Mouse (Mus musculus) mammary gland, adult 2 months (tissue): Measurements from ENCODE around the gene Wdr75. TPM values are rescaled to one million over a fixed set of nuclear protein-coding genes. Genes with fewer than 3 reads are reported as not detected.

Experiments
- polyA plus RNA-seq: library from polyadenylated mRNA; depleted of rRNA; stranded (reverse); fragments of >200 nt; gene quantifications from 2 replicates; pipeline ENCODE4 v1.2.3, GENCODE M21; 2012; ENCODE audit warnings: low replicate concordance; rRNA removed

The Wdr75 gene
- 53.8 and 75.9 TPM in 2 replicates for polyA plus RNA-seq

DNA sequence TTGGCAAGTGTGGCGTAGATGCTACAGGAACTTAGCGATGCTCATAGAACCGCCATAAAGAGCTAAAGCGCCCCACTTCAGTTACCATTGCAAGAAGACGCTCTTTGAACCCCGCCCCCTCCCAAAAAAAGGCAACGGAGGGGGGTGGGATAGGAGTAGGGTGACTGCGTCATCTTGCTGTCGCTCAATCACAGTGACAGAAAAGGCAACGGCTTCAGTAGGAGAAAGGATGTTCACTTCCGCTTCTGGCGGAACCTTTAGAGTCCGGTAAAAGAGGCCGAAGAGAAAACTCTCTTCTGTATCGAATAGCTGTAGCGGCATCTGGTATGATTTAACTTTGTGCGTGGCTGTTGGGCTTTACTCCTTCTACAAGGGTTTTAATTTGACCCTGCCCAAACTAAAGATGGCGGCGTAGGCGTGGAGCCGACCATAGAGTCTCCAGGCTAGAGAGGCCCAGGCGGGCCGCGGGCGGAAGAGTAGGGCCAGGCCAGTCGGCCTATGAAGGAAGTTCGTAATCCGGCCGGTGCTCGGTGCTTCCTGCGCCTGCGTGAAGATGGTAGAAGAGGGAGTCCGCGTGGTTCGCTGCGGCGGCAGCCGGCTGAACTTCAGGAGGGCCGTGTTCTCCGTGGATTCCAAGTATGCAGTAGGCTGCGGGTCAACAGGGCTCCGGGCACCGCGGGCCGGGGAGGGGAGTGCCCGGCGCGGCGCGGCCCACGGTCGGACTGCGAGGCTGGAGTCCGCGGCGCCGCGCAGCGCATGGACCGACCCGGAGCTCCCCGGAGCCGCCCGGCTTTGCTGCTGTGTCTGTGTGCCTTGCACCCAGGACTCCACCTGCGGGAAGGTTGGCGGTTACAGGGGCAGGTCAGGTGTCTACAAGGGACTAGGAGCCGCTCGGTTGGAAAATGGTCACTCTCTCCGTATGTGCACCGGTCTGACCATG is at the start of gene Wdr75:
Wdr75 (plus strand) TSS at position 198 of the 940 bp plus-strand sequence.

Other genes starting within 250 kb of the Wdr75 start
- gene Gm5269, start 95.1 kb downstream of the Wdr75 start, polyA plus RNA-seq, result not detected in 2 replicates
- gene Slc40a1, start 131.4 kb downstream of the Wdr75 start, polyA plus RNA-seq, result 2.3 and 6.2 TPM in 2 replicates